Mouse (Mus musculus): Measurements from ENCODE around the gene Cdc42se1. TPM values are rescaled to one million over a fixed set of nuclear protein-coding genes. Genes with fewer than 3 reads are reported as not detected.

Cdc42se1 gene
- 57.9 and 95.8 TPM in 2 replicates for polyA plus RNA-seq (2015; fragmentation: Nextera tagmentation; extraction: Ambion mirVana)

DNA sequence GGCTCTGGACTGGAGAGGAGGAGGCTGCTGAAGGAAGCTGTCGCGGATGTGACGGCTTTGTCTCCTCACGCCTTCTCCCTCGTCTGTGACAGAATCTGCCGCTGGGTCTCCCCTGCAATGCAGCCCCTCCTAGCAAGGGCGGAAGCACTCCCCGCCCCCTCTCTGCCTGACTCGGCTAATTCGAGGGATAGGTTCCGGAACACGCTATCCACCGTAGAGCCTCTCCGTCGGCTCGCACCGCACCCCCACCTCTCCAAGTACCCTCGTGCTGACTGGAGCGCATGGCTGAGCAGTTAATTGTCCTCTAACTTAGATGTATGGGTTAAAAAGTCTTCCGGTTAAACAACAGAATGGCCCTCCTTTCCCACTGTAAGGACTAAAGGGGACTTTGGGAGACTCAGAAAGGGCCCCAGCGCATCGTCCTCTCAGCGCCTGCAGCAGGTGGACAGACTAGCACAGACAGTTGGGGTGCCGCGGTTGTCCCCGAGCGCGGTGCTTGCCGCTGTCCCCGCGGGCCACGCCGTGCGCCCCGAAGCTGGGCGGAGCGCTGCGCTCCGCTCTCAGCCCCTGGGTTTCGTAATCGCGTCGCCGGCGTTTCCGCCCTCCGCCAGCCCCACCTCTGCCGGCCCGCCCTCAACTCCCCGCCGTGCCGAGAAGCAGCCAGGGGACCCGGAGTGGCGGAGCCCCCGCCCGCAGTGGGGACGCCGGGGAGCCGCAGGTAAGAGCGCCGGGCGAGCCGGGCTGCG lies at the start of gene Cdc42se1:
Cdc42se1 (plus strand) TSS at position 585 of the 746 bp plus-strand sequence.

DNA sequence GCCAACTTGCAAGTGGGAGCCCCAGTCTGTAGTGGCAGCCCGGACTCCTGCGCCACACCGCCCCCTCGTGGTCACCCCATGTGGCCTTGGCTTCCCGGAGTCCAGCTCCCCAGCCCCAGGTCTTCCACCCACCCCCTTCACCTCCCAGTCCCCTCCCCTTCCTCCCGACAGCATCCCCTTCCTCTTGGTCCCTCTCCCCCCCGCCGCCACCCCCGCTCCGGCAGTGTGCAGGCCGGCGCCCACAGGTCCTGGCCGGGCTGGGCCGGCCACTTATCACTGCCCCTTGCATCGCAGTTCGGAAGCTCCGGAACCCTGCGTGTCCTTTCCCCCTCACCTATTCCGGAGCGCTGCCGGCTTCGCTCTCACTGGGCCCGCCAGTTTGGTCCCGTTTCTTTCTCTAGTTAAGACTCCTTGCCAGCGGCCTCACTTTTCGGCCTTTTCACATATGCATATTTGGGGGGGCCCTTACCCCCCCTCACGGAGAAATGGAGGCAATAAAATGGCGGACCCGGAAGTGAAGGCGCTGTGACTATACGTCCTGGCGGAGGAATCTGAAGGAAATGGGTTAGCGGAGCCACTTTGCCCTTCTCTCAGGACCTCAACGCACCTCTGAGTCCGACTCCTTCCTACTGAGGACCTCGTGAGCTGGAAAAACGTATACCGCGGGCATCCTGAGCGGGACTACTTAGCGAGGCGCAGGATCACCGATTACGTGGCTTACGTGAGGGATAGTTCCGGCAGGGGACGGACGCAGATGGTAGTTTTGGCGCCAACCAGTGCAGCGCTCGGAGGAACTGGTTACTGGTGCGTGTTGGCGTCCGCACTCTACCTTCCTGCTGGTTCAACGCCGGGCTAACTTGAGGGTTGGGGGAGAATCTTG lies 11.0 kb upstream of the Cdc42se1 start, which contains the start of gene Gabpb2:
Gabpb2 (minus strand) TSS at position 662 of the 880 bp plus-strand sequence.

DNA sequence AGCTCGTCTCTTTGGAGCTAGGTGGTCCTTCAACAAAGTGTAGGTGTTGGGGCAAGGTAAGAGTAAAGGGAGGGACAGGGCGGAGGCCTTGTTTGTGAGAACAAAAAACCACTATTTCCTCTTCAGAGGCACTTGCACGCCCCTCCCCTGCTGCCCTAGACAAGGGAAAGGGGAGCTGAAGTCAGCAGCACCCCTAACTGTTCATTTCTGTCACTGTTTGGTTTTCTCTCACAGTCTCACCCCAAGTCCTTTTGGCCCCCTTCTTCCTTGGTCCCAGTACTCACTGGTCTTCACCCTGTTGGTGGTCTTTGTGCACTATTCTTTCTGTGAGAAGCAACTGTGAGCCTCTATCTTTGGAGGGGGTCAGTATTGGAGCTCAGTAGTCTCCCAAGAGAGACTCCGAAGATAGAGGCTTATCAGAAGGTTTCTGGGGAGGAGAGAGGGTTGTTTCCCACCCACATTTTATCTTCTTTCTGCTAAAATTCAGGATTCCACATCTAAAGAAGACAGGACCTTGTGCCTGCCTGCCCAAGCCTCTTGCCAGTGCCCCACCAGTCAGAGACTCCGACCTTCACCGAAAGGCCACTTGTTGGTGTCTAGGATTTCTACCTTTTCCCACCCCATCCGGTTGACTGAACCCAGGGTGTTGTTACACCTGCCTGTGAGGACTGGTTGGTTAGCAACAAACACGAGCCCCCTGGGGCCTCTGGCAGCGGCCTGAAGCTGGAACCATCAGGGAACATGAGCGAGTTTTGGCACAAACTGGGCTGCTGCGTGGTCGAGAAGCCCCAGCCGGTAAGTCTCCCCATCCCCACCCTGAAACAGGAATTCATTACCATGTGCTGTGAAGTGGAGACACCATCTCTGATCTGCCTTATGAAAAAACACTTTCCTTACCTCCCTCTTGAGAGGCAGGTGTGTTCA lies 3.0 kb downstream of the Cdc42se1 start, which contains the start of gene Mllt11:
Mllt11 (minus strand) TSS at position 874 of the 924 bp plus-strand sequence.

DNA sequence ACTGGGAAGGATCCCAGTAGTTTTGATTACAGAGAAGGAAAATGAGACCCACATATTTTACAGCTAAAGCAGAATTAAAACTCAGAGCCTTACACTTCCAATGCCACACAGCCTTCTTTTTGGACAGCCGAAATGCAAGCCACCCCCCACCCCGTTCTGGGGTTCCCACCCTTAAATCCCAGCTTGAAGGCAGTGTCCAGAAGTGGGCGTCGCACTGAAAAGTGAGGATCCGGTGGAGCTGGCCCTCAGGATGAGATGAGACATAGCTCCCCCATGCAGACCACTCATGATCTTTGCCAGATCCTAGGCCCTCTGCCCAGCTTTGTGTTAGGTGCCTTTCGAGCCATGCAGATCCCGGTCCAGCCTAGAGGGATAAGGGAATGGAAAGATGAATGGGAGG lies 13.0 kb downstream of the Cdc42se1 start, which contains the start of gene Gm128:
Gm128 (minus strand) TSS at position 101 of the 400 bp plus-strand sequence.

DNA sequence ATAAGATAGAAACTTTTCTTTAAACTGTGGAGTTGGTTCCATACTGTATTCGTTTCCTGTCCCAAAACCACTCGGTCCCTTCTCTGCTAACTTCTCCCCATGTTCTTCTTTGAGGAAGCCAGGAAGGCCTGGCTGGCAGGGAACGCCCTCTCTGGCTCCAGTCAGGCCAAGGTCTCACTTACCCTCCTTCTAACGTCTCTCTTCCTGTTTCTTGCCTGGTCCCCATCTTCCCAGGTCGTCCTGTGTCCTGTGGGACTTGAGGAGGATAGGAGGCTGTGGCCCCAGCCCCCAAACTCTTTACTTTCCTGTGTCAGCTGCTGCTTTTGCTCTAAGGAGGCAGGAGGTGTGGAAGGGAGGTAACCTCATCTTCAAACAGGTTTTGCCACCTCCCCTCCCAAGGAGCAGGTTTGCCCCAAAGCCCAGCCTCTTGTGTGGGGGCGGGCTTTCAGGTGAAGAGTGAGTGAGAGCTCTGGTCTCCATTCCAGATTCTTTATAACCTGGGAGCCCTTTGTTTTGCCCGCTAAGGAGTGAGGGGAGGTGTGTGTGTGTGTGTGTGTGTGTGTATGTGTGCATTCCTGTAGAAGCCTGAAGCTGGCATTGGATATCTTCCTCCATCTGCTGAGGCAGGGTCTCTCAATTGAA lies 22.4 kb downstream of the Cdc42se1 start, which contains the start of gene Bnipl:
Bnipl (minus strand) TSS at position 411 of the 642 bp plus-strand sequence.

DNA sequence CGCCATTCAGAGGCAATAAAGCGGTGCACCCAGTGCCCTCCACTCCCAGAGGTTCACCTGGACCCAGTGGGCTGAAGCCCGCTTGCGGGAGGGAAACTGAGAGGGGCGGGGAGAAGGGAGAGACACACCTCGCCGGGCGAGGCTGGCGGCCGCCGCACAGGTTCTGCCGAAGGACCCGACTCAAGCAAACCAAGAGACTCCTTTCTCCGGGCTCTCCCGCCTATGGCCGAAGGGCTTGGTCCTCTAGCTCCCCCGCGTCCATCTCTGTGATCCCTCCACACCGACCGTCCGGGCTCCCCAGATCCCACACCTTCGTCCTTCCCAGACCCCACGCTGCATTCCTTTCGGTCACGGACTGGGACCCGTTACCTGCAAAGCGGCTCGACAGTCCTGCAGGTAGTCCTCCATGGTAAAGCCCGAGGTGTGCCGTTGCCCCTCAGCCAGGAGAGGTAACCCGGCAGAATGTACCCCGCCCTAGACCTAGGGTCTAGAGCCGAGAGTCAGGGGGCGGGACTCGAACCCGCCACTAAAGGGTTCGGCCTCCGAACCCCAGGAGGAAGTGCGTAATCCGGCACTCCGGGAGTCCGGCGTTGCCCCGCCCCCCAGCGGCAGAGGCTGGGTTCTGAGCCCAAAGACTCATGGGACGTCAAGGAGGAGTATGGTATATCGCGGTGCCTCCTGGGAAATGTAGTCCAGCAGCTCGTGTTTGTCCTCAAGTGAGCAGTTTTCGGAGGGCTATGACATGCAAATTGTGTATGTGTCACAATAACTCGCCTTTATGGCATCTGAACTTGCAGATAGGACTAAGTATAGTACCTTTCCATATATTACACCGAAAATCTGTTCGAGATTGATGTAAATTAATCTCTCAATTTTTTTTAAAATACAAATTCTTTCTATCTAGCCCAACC lies 52.9 kb downstream of the Cdc42se1 start, which contains the start of the genes Mindy1 and Prune1:
Mindy1 (plus strand) TSS at position 130 of the 911 bp plus-strand sequence.
Prune1 (minus strand) TSS at position 861 of the 911 bp plus-strand sequence.

Other genes with a start within 250 kb of the Cdc42se1 start
- gene Zfp687, start 213.3 kb upstream of the Cdc42se1 start, polyA plus RNA-seq (2015; fragmentation: Nextera tagmentation; extraction: Ambion mirVana): 10.9 and 19.5 TPM in 2 replicates
- 213 and 271 TPM in 2 replicates for gene Psmd4, start 186.1 kb upstream of the Cdc42se1 start, polyA plus RNA-seq (2015; fragmentation: Nextera tagmentation; extraction: Ambion mirVana)
- gene Pip5k1a, start 121.8 kb upstream of the Cdc42se1 start, polyA plus RNA-seq (2015; fragmentation: Nextera tagmentation; extraction: Ambion mirVana): 15.8 and 23.0 TPM in 2 replicates
- gene Vps72, start 117.7 kb upstream of the Cdc42se1 start, polyA plus RNA-seq (2015; fragmentation: Nextera tagmentation; extraction: Ambion mirVana): 76.7 and 105 TPM in 2 replicates
- gene Tmod4, start 104.3 kb upstream of the Cdc42se1 start, polyA plus RNA-seq (2015; fragmentation: Nextera tagmentation; extraction: Ambion mirVana): 0.25 and 0.83 TPM in 2 replicates
- gene Scnm1, start 94.7 kb upstream of the Cdc42se1 start, polyA plus RNA-seq (2015; fragmentation: Nextera tagmentation; extraction: Ambion mirVana): 51.9 and 69.5 TPM in 2 replicates
- gene Lysmd1, start 94.6 kb upstream of the Cdc42se1 start, polyA plus RNA-seq (2015; fragmentation: Nextera tagmentation; extraction: Ambion mirVana): 15.2 and 15.3 TPM in 2 replicates
- gene Tnfaip8l2, start 86.4 kb upstream of the Cdc42se1 start, polyA plus RNA-seq (2015; fragmentation: Nextera tagmentation; extraction: Ambion mirVana): 5.8 and 6.8 TPM in 2 replicates
- 4.7 and 6.3 TPM in 2 replicates for gene Sema6c, start 68.3 kb upstream of the Cdc42se1 start, polyA plus RNA-seq (2015; fragmentation: Nextera tagmentation; extraction: Ambion mirVana)
- 2.8 and 3.5 TPM in 2 replicates for gene Gabpb2, start 10.8 kb upstream of the Cdc42se1 start, polyA plus RNA-seq (2015; fragmentation: Nextera tagmentation; extraction: Ambion mirVana)
- 18.0 and 49.5 TPM in 2 replicates for gene Mllt11, start 3.4 kb downstream of the Cdc42se1 start, polyA plus RNA-seq (2015; fragmentation: Nextera tagmentation; extraction: Ambion mirVana)
- gene Gm128, start 12.9 kb downstream of the Cdc42se1 start, polyA plus RNA-seq (2015; fragmentation: Nextera tagmentation; extraction: Ambion mirVana): 0.20 and 0.50 TPM in 2 replicates
- not detected in 2 replicates for gene Bnipl, start 22.5 kb downstream of the Cdc42se1 start, polyA plus RNA-seq (2015; fragmentation: Nextera tagmentation; extraction: Ambion mirVana)
- gene Mindy1, start 52.6 kb downstream of the Cdc42se1 start, polyA plus RNA-seq (2015; fragmentation: Nextera tagmentation; extraction: Ambion mirVana): 66.6 and 126 TPM in 2 replicates
- 16.3 and 23.8 TPM in 2 replicates for gene Prune1, start 53.3 kb downstream of the Cdc42se1 start, polyA plus RNA-seq (2015; fragmentation: Nextera tagmentation; extraction: Ambion mirVana)
- 1.3 and 1.6 TPM in 2 replicates for gene Anxa9, start 78.4 kb downstream of the Cdc42se1 start, polyA plus RNA-seq (2015; fragmentation: Nextera tagmentation; extraction: Ambion mirVana)
- gene Cers2, start 86.1 kb downstream of the Cdc42se1 start, polyA plus RNA-seq (2015; fragmentation: Nextera tagmentation; extraction: Ambion mirVana): 109 and 186 TPM in 2 replicates
- 12.2 and 16.5 TPM in 2 replicates for gene Setdb1, start 128.5 kb downstream of the Cdc42se1 start, polyA plus RNA-seq (2015; fragmentation: Nextera tagmentation; extraction: Ambion mirVana)
- not detected in 2 replicates for gene 4930558C23Rik, start 174.1 kb downstream of the Cdc42se1 start, polyA plus RNA-seq (2015; fragmentation: Nextera tagmentation; extraction: Ambion mirVana)
- 15.7 and 19.9 TPM in 2 replicates for gene Arnt, start 205.7 kb downstream of the Cdc42se1 start, polyA plus RNA-seq (2015; fragmentation: Nextera tagmentation; extraction: Ambion mirVana)